Mouse (Mus musculus) forebrain, embryonic 15.5 days (tissue): ENCODE results near the gene Mmp10. TPM values are rescaled to one million over a fixed set of nuclear protein-coding genes. Genes with fewer than 3 reads are reported as not detected.

Source experiments
- ATAC-seq: fragments of 200-750 bp; cut with Nextera tagmentation; replicated peaks from 2 replicates; pipeline ENCODE4 v1.8.0; 2017; ENCODE audit warnings: mild to moderate bottlenecking, moderate TSS enrichment, moderate library complexity
- H3K27ac ChIP-seq: fragments of 300-500 bp; sonication (generic); replicated peaks from 2 replicates; pipeline ENCODE4 v1.5.1; 2015; ENCODE audit warnings: mild to moderate bottlenecking, inconsistent platforms
- H3K27me3 ChIP-seq: fragments of 300-500 bp; sonication (generic); 2 replicates; pipeline ENCODE4 v1.6.1; 2015; ENCODE audit warnings: inconsistent platforms
- H3K36me3 ChIP-seq: fragments of 300-500 bp; sonication (generic); 2 replicates; pipeline ENCODE4 v1.6.1; 2015; ENCODE audit warnings: mild to moderate bottlenecking, inconsistent platforms
- H3K4me1 ChIP-seq: fragments of 300-500 bp; sonication (generic); 2 replicates; pipeline ENCODE4 v1.6.1; 2015; ENCODE audit warnings: inconsistent platforms
- H3K4me2 ChIP-seq: fragments of 300-500 bp; sonication (generic); replicated peaks from 2 replicates; pipeline ENCODE4 v1.6.1; 2015; ENCODE audit warnings: mild to moderate bottlenecking, inconsistent platforms
- H3K4me3 ChIP-seq: fragments of 300-500 bp; sonication (generic); 2 replicates; pipeline ENCODE4 v1.5.1; 2015; ENCODE audit warnings: mild to moderate bottlenecking, inconsistent platforms
- H3K9ac ChIP-seq: fragments of 300-500 bp; sonication (generic); replicated peaks from 2 replicates; pipeline ENCODE4 v1.6.1; 2015; ENCODE audit warnings: mild to moderate bottlenecking, inconsistent platforms
- H3K9me3 ChIP-seq: fragments of 300-500 bp; sonication (generic); 2 replicates; pipeline ENCODE4 v1.6.1; 2016; ENCODE audit warnings: inconsistent platforms
- WGBS: fragments of 180-500 bp; shearing (Covaris S2); methylation state at CpG from one replicate; pipeline ENCODE4 v1.1.7; 2015; ENCODE audit warnings: mixed read lengths; 5-methylcytosine and 5-hydroxymethylcytosine counted together
- polyA plus RNA-seq: library from polyadenylated mRNA; unstranded; fragments of >200 nt; fragmentation: Nextera tagmentation; extraction: Ambion mirVana; gene quantifications from 2 replicates; pipeline ENCODE4 v1.2.1, GENCODE M21; 2015

The Mmp10 gene
- polyA plus RNA-seq, 1 experiment from 2014 or later = not detected

- Histone ChIP-seq H3K4me1 (no peaks in the 10 kb centered on the region), H3K27ac (no peak overlapping the region), H3K4me2 (no peak overlapping the region), H3K27me3 (no peaks in the 10 kb centered on the region), H3K4me3 (no peak overlapping the region), H3K9ac (no peak overlapping the region), H3K36me3 (no peaks in the 10 kb centered on the region), H3K9me3 (no peaks in the 10 kb centered on the region)
- 86% methylated on average over 7 of the region's 7 CpGs for WGBS
- ATAC-seq = no peak
Observed at GRCm38 (mm10) chr9:7545920-7546319, 43.8 kb downstream of the Mmp10 start.

- ATAC-seq = no peak
- Histone ChIP-seq H3K4me2 (no peak overlapping the region), H3K4me3 (no peak overlapping the region), H3K27me3 (no peaks in the 10 kb centered on the region), H3K9me3 (no peaks in the 10 kb centered on the region), H3K9ac (no peak overlapping the region), H3K36me3 (no peaks in the 10 kb centered on the region), H3K27ac (no peak overlapping the region), H3K4me1 (no peaks in the 10 kb centered on the region)
Observed at GRCm38 (mm10) chr9:7551943-7552342, 49.8 kb downstream of the Mmp10 start.

GRCm38 (mm10) chr9:7553536-7553935 is 51.4 kb downstream of the Mmp10 start:
- WGBS = 82% methylated on average over 3 of the region's 3 CpGs
- no peak overlapping the region for H3K4me2 ChIP-seq
- H3K27me3 ChIP-seq = no peaks in the 10 kb centered on the region
- no peak for ATAC-seq
- no peak overlapping the region for H3K27ac ChIP-seq
- H3K4me3 ChIP-seq = no peak overlapping the region
- H3K36me3 ChIP-seq = no peaks in the 10 kb centered on the region
- H3K9me3 ChIP-seq = no peaks in the 10 kb centered on the region
- H3K9ac ChIP-seq = no peak overlapping the region
- no peaks in the 10 kb centered on the region for H3K4me1 ChIP-seq

- Histone ChIP-seq H3K27ac (no peak overlapping the region), H3K36me3 (no peaks in the 10 kb centered on the region), H3K9me3 (no peaks in the 10 kb centered on the region), H3K4me3 (no peak overlapping the region), H3K4me1 (no peaks in the 10 kb centered on the region), H3K4me2 (no peak overlapping the region), H3K27me3 (no peaks in the 10 kb centered on the region), H3K9ac (no peak overlapping the region)
- no peak for ATAC-seq
- WGBS = 40% methylated on average over 3 of the region's 3 CpGs
Observed at GRCm38 (mm10) chr9:7554382-7554781, 52.2 kb downstream of the Mmp10 start.

GRCm38 (mm10) chr9:7558221-7559017 is 56.3 kb downstream of the Mmp10 start, which contains the start of gene Mmp8:
Mmp8 (plus strand) TSS chr9:7558456.
- no peak within 1 kb of the TSS for H3K4me2 ChIP-seq
- no peaks in the 10 kb centered on the region for H3K4me1 ChIP-seq
- no peak for ATAC-seq
- no peak within 1 kb of the TSS for H3K4me3 ChIP-seq
- no peaks in the 10 kb centered on the region for H3K9me3 ChIP-seq
- no peak within 1 kb of the TSS for H3K9ac ChIP-seq
- no peaks in the 10 kb centered on the region for H3K36me3 ChIP-seq
- no peak within 1 kb of the TSS for H3K27ac ChIP-seq
- 87% methylated on average over 8 of the region's 8 CpGs for WGBS
- no peaks in the 10 kb centered on the region for H3K27me3 ChIP-seq

Other genes with a start within 250 kb of the Mmp10 start
- not detected in 2 replicates for gene Mmp13, start 229.8 kb upstream of the Mmp10 start, polyA plus RNA-seq
- gene Mmp12, start 158.0 kb upstream of the Mmp10 start, polyA plus RNA-seq = not detected in 2 replicates
- not detected in 2 replicates for gene Mmp1b, start 114.3 kb upstream of the Mmp10 start, polyA plus RNA-seq
- gene Mmp3, start 56.5 kb upstream of the Mmp10 start, polyA plus RNA-seq = not detected in 2 replicates
- gene Mmp8, start 56.1 kb downstream of the Mmp10 start, polyA plus RNA-seq = 0.08 TPM in 1 of 2 replicates, not detected in the other
- not detected in 2 replicates for gene Mmp27, start 69.0 kb downstream of the Mmp10 start, polyA plus RNA-seq
- not detected in 2 replicates for gene Mmp20, start 125.9 kb downstream of the Mmp10 start, polyA plus RNA-seq
- not detected in 2 replicates for gene Mmp7, start 189.7 kb downstream of the Mmp10 start, polyA plus RNA-seq